Mouse (Mus musculus): Measurements from ENCODE around the gene Sesn3.
A peak's percentile ranks its signal among the peaks of the same experiment; 100 is the strongest.
"Not testable (repeated sequence)": the region's sequence is repeated elsewhere in the genome, so short reads cannot be mapped to it uniquely, and the experiment has no call there.

The Sesn3 gene

DNA sequence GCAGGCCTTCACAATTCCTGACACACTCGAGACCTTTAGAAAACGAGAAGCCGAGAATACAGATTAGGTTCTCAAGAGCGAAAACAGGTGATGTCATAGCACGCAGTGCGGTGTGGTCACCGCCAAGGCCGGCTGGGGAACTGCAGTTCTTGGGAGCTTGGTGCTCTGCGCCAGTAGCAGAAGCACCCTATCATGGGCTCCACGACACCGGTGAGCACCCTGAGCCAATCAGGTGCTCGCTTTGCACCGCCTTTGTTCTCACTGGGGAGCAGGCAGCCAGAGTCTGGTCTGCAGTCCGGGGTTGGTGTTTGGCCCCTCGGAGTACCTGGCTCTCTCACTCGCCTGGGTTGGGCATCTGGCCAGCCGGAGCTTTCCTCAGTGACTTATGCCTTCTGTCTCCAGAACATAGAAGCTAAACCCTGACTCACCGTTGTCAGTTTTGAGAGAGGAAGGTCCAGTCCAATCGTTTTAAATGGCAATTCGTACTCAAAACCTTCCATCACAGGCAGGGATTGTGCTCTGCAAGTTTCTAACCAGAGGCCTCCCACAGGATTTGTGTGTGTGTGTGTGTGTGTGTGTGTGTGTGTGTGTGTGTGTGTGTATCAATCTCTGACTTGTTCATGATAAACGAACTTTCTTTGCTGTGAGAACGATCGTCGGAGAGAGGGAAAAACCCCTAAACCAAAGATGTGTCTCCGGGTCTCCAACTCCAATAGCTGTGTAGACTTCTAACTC, at the start of gene Sesn3:
TSS of gene Sesn3 (plus strand) at position 82 of the 735 bp plus-strand sequence.
- DNase-seq (ENCODE audit: low spot score in 2 of 2) = peak; percentile 79 to 85

GRCm38 (mm10) chr9:14227086-14227485, 47.8 kb upstream of the Sesn3 start:
- not testable (repeated sequence) for DNase-seq (ENCODE audit: low spot score in 2 of 2)

GRCm38 (mm10) chr9:14233702-14234373, 41.0 kb upstream of the Sesn3 start:
- no peak for DNase-seq (ENCODE audit: low spot score in 2 of 2)

DNA sequence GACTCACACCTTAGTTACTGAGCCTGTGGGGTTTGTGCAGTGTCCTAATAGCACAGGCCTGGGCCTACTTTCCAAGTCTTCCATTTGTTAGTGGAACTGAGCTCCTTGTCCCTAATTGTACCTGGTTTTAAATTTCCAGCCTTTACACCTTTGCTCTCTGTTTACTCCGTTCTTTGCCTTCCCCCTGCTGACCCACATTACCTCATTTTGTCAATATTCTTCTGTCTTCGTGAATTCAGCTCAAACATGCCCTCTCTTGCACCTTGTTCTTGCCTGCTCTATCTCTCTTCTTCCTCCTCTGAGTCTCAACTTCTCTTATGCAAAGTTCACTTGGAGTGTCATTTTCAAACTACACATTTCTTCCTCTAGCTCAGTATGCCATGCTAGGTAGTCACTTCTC, 39.6 kb upstream of the Sesn3 start:
- DNase-seq (ENCODE audit: low spot score in 2 of 2) = no peak

- not testable (repeated sequence) for DNase-seq (ENCODE audit: low spot score in 2 of 2)
These were observed 33.9 kb upstream of the Sesn3 start for GRCm38 (mm10) chr9:14241003-14241402.

GRCm38 (mm10) chr9:14242308-14242707, 32.6 kb upstream of the Sesn3 start:
- DNase-seq (ENCODE audit: low spot score in 2 of 2) = no peak

GRCm38 (mm10) chr9:14244528-14244927, 30.3 kb upstream of the Sesn3 start:
- peak; percentile 51 to 54 for DNase-seq (ENCODE audit: low spot score in 2 of 2)

DNA sequence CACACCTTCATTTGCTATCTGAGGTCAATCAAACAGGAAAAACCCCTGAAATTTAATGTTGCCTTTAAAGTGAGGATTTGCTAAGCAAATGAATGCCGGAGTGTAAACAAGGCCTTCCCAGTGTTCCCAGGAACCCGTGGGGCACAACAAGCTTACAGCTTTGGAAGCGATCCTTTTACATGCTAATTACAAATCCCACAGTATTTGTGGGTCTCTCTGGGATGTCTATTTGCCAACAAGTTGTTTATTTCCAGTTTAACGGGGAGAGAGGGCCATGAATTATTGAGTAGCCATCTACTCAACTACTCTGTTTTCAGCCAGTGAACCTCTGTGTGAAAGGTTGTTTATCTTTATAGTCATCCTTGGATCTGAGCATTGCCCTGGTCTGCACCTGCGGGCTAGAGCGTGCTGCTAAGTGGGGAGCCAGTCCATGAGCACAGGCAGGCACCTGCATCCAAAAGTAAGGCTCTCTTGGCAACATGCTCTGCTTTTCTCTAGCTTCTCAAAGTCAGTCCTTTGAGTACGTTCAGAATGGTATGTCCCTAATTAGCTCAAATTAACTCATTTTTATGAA, 29.8 kb upstream of the Sesn3 start:
- DNase-seq (ENCODE audit: low spot score in 2 of 2) = peak in 1 of 2 experiments; percentile 9

GRCm38 (mm10) chr9:14246016-14246799, 28.7 kb upstream of the Sesn3 start:
- no peak for DNase-seq (ENCODE audit: low spot score in 2 of 2)

DNA sequence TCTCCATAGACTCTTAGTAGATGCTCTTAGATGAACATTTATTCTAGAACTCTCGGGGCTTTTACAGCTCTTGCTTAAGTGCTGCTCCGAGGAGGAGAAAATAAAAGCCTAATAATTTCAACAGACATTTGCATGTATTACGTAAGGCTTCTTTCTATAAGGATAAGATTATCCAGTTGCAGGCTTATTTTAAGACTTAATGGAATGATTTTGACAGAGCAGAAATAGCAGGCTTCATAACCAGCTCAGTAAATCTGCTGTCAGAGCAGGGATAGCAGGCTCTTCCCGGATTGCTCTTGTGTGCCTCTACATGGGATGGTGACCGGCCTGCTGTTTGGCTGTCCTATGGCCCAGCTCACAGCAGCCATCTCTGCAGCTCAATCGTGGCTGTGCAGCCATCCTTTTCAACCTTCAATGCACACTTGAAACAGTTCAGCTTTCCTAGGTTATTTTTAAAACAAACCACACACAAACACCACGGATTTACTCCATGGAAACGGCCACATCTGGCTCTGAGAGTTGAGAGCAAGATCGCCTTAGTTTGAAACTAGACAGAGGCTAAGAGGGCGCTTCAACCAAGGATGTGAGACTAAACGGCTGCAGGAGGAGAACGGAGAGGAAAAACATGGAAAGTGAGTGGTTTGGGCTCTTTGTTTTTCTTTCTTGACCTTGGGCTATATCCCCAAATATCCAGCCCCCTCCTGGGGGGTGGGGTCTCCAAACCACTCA, 27.2 kb upstream of the Sesn3 start:
- peak in 1 of 2 experiments; percentile 5 for DNase-seq (ENCODE audit: low spot score in 2 of 2)

DNA sequence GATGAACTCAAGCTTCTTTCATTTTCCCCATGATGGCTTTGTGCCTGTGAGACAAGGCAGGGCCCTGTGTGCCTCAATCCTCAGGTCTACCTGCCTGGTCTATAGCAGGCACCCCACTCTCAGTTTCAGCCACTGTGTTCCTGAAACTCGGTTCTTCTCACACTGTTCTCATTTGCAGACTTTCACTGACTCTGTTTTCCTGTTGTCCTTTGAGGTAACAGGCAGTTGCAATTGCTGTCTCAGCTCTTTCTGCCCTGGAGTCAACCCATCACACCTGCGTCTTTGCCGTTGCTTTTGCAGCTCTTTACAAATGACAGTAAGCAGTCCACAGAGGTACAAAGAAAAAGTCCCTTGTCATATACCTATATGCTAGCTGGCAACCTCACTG, 26.7 kb upstream of the Sesn3 start:
- DNase-seq (ENCODE audit: low spot score in 2 of 2) = peak; percentile 51 to 58

- DNase-seq (ENCODE audit: low spot score in 2 of 2) = no peak
These were observed 13.7 kb upstream of the Sesn3 start for GRCm38 (mm10) chr9:14261150-14261549.

DNA sequence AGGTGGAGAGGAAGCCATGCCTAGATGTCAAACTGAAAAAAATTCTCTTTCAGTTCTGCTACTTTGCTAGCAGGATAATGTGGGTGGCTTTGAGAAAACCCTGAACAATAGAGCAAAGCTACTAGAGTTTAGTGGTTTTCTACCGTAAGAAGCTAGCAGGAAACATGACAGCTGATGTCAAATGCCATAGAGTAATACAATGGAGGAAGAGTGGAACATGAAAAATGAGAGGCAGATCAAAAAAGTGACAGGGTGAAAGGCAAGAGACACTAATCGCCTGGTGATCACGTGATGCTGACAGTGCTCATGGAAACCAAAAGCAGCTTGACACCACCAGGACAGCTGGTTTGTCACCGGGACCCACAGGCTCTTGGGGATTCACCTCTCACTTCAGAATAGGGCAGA, 12.3 kb upstream of the Sesn3 start:
- DNase-seq (ENCODE audit: low spot score in 2 of 2) = no peak

- no peak for DNase-seq (ENCODE audit: low spot score in 2 of 2)
These were observed 8.4 kb upstream of the Sesn3 start for GRCm38 (mm10) chr9:14266470-14266869.

DNA sequence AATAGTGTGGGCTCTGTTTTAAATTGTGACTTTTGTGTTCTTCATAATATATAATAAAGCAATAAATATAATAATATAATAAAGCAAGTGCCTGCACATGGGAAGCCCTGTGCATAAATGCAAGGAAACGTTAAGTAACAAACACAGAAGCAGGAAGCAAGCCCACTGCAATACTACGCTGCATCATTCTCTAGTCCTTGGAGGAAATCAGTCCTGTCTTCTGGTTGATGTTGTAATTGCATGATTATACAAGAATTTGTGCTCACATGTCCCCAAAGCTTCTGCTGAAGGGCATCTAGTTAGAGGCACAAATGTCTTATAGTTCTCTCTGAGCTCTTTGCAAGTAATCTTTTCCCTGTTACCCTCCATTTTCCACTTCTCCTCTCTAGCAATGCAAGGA, 6.3 kb upstream of the Sesn3 start:
- no peak for DNase-seq (ENCODE audit: low spot score in 2 of 2)

- no peak for DNase-seq (ENCODE audit: low spot score in 2 of 2)
These were observed 1.9 kb upstream of the Sesn3 start for GRCm38 (mm10) chr9:14272921-14273320.

GRCm38 (mm10) chr9:14274586-14274985, 281 bp upstream of the Sesn3 start:
- no peak for DNase-seq (ENCODE audit: low spot score in 2 of 2)

DNA sequence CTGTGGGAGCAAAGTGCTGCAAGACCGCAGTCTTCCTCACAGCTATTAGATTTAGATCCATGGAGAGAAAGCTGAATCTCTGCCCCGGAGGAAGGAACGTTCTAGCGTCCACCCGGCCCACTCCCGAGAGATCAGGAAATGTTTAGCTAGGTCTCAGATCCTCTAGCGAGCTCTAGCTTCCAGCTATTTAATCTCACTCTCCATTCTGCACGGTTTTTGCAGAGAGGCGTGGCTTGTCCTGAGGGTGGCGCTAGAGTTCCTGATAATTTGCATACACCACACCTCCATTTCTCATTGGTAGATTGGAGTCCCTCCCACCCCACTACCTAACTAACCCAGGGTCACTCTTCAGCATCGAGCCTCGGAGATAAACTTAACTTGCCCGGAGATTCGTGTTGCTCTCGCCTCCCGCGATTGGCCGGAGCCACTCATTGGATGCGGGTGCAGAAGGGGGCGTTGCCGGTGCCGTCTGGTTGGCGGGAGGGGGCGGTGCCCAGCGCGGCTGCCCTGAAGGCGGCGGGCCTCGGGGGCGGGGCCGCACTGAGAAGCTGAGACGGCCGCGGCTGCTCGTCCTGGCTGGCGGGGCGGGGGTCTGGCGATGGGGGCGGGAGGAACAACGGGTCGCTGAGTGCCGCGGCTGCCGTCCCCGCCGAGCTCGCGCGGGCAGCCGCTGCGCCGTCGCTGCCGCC, 1.1 kb downstream of the Sesn3 start:
- DNase-seq (ENCODE audit: low spot score in 2 of 2) = peak; percentile 98

DNA sequence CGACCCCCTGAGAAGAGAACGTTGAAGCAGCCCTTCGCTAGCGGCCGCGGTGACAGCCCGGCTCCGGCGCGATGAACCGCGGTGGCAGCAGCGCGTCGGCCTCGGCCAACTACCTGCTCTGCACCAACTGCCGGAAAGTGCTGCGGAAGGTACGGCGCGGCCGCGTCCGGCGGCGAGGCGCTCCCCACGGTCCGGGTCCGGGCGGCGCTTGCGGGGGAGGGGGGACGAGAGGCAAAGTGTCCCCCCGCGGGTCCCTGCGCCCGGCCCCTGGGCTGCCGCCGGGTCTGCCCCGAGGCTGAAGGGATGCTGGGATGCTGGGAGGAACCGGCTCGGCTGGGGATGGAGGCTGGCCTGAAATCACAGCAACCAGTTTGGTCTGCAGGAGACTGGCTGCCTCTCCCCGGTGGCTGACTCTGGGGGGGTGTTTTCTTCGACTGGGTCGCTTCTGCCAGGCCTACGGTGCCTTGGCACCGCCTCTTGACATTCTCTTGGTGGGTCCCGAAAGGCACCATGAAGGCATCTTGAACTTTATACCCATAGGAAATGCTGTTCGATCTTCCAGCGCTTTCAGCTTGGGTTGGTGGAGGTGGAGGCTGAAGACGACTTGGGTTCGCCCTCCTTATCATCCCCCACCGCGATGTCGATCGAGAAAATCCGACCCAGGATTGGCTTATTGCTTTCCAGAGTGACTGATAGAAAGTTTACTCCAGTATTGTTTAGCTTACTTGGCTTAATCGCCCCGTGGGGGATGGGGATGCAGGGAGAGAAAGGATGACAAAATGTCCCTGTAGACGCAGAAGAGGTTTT, 1.8 kb downstream of the Sesn3 start:
- peak in 1 of 2 experiments; percentile 69 for DNase-seq (ENCODE audit: low spot score in 2 of 2)

Data from thymus, postnatal 10 days (tissue).